Mouse (Mus musculus) thymus, adult 2 months (tissue): Measurements from ENCODE around the gene Eif1ad.

Source experiments
- CTCF ChIP-seq: fragments of 200-500 bp; IDR thresholded peaks from 2 replicates; pipeline ENCODE4 v1.5.1; 2012; ENCODE audit warnings: mild to moderate bottlenecking, control low read depth, low read length, moderate library complexity, borderline replicate concordance; ENCODE audit not compliant: control insufficient read depth, poor library complexity, insufficient read depth; ENCODE audit errors: extremely low read depth
- POLR2A ChIP-seq: fragments of 200-500 bp; IDR thresholded peaks from 2 replicates; pipeline ENCODE4 v1.6.1; 2012; ENCODE audit warnings: mild to moderate bottlenecking, low read length, control low read depth, moderate library complexity; ENCODE audit not compliant: control insufficient read depth, poor library complexity, insufficient read depth; ENCODE audit errors: extremely low read depth

- no peak for TF ChIP-seq CTCF
- no peak for TF ChIP-seq POLR2A
Observed at GRCm38 (mm10) chr19:5394168-5394567, 27.6 kb downstream of the Eif1ad start.
